Mouse (Mus musculus) hindbrain, embryonic 16.5 days (tissue): ENCODE measurements around the gene Msi2. TPM values are rescaled to one million over a fixed set of nuclear protein-coding genes. Genes with fewer than 3 reads are reported as not detected.
A peak's percentile ranks its signal among the peaks of the same experiment; 100 is the strongest.

ENCODE experiments used
- ATAC-seq: fragments of 200-750 bp; cut with Nextera tagmentation; 2 replicates; pipeline ENCODE4 v1.8.0; 2017; ENCODE audit warnings: moderate TSS enrichment, moderate library complexity
- H3K27ac ChIP-seq: fragments of 300-500 bp; sonication (generic); 2 replicates; pipeline ENCODE4 v1.5.1; 2014; ENCODE audit warnings: low read depth, mild to moderate bottlenecking, control low read depth, low read length, moderate library complexity
- H3K27me3 ChIP-seq: fragments of 300-500 bp; sonication (generic); replicated peaks from 2 replicates; pipeline ENCODE4 v1.6.1; 2014; ENCODE audit warnings: low read length; ENCODE audit not compliant: control insufficient read depth, insufficient read depth
- H3K36me3 ChIP-seq: fragments of 300-500 bp; sonication (generic); 2 replicates; pipeline ENCODE4 v1.6.1; 2014; ENCODE audit warnings: mild to moderate bottlenecking, low read length, moderate library complexity, mixed read lengths; ENCODE audit not compliant: control insufficient read depth, insufficient read depth
- H3K4me1 ChIP-seq: fragments of 300-500 bp; sonication (generic); 2 replicates; pipeline ENCODE4 v1.6.1; 2014; ENCODE audit warnings: low read depth, low read length; ENCODE audit not compliant: control insufficient read depth, insufficient read depth
- H3K4me2 ChIP-seq: fragments of 300-500 bp; sonication (generic); 2 replicates; pipeline ENCODE4 v1.6.1; 2014; ENCODE audit warnings: mild to moderate bottlenecking, low read length, control low read depth, moderate library complexity
- H3K4me3 ChIP-seq: fragments of 300-500 bp; sonication (generic); 2 replicates; pipeline ENCODE4 v1.5.1; 2014; ENCODE audit warnings: mild to moderate bottlenecking, low read length, control low read depth, moderate library complexity
- H3K9ac ChIP-seq: fragments of 300-500 bp; sonication (generic); 2 replicates; pipeline ENCODE4 v1.6.1; 2014; ENCODE audit warnings: low read depth, mild to moderate bottlenecking, control low read depth, low read length, moderate library complexity
- H3K9me3 ChIP-seq: fragments of 300-500 bp; sonication (generic); 2 replicates; pipeline ENCODE4 v1.6.1; 2014; ENCODE audit warnings: mild to moderate bottlenecking, low read length, moderate library complexity; ENCODE audit not compliant: control insufficient read depth
- WGBS: fragments of 180-500 bp; shearing (Covaris S2); extraction: QIAGEN DNeasy Blood & Tissue Kit; methylation state at CpG from one replicate; pipeline ENCODE4 v1.1.7; 2014; 5-methylcytosine and 5-hydroxymethylcytosine counted together
- polyA plus RNA-seq: library from polyadenylated mRNA; unstranded; fragments of >200 nt; fragmentation: Nextera tagmentation; extraction: Ambion mirVana; gene quantifications from 2 replicates; pipeline ENCODE4 v1.2.1, GENCODE M21; 2015

The Msi2 gene
- 28.8 and 31.0 TPM in 2 replicates for polyA plus RNA-seq

- no peaks in the 10 kb centered on the region for H3K27me3 ChIP-seq
- peak; percentile 87 for ATAC-seq
- peak within 1 kb of the TSS; percentile 95 for H3K9ac ChIP-seq
- H3K4me2 ChIP-seq, result peak within 1 kb of the TSS; percentile 88
- under 1% methylated on average over 35 of the region's 84 CpGs for WGBS
- peaks cover 23% of the 10 kb centered on the region for H3K4me1 ChIP-seq
- H3K27ac ChIP-seq, result peak within 1 kb of the TSS; percentile 96
- peak within 1 kb of the TSS; percentile 94 for H3K4me3 ChIP-seq
- no peaks in the 10 kb centered on the region for H3K9me3 ChIP-seq
- H3K36me3 ChIP-seq, result no peaks in the 10 kb centered on the region
Measured at GRCm38 (mm10) chr11:88718050-88718765, at the start of gene Msi2. Msi2 (minus strand) TSS chr11:88718513.

- WGBS, result 62% methylated on average over 7 of the region's 7 CpGs
Measured at GRCm38 (mm10) chr11:88765635-88766034, 47.3 kb upstream of the Msi2 start.

GRCm38 (mm10) chr11:88763371-88763770 lies 45.1 kb upstream of the Msi2 start:
- H3K4me1 ChIP-seq, result no peaks in the 10 kb centered on the region
- no peak overlapping the region for H3K27ac ChIP-seq
- no peak overlapping the region for H3K9ac ChIP-seq
- 85% methylated on average over 13 of the region's 13 CpGs for whole genome bisulfite sequencing
- no peaks in the 10 kb centered on the region for H3K27me3 ChIP-seq
- H3K4me3 ChIP-seq, result no peak overlapping the region
- ATAC-seq, result no peak
- no peaks in the 10 kb centered on the region for H3K9me3 ChIP-seq
- H3K36me3 ChIP-seq, result no peaks in the 10 kb centered on the region
- no peak overlapping the region for H3K4me2 ChIP-seq

More at GRCm38 (mm10) chr11:88765635-88766034, 47.3 kb upstream of the Msi2 start:
- no peaks in the 10 kb centered on the region for H3K27me3 ChIP-seq
- no peaks in the 10 kb centered on the region for H3K9me3 ChIP-seq
- H3K4me3 ChIP-seq, result no peak overlapping the region
- H3K36me3 ChIP-seq, result no peaks in the 10 kb centered on the region
- no peak for ATAC-seq
- H3K4me1 ChIP-seq, result no peaks in the 10 kb centered on the region
- H3K4me2 ChIP-seq, result no peak overlapping the region
- H3K27ac ChIP-seq, result no peak overlapping the region
- H3K9ac ChIP-seq, result no peak overlapping the region

- H3K4me2 ChIP-seq, result no peak overlapping the region
- H3K27me3 ChIP-seq, result no peaks in the 10 kb centered on the region
- WGBS, result 81% methylated on average over 8 of the region's 8 CpGs
- no peak overlapping the region for H3K4me3 ChIP-seq
- H3K4me1 ChIP-seq, result no peaks in the 10 kb centered on the region
- H3K9me3 ChIP-seq, result no peaks in the 10 kb centered on the region
- no peak for ATAC-seq
- no peak overlapping the region for H3K27ac ChIP-seq
- no peaks in the 10 kb centered on the region for H3K36me3 ChIP-seq
- no peak overlapping the region for H3K9ac ChIP-seq
Measured at GRCm38 (mm10) chr11:88759501-88759900, 41.2 kb upstream of the Msi2 start.

- Histone ChIP-seq H3K9me3 (no peaks in the 10 kb centered on the region), H3K36me3 (no peaks in the 10 kb centered on the region), H3K9ac (no peak overlapping the region), H3K4me1 (no peaks in the 10 kb centered on the region), H3K27me3 (no peaks in the 10 kb centered on the region), H3K4me2 (no peak overlapping the region), H3K4me3 (no peak overlapping the region), H3K27ac (no peak overlapping the region)
- 46% methylated on average over 6 of the region's 6 CpGs for WGBS
- ATAC-seq, result no peak
Measured at GRCm38 (mm10) chr11:88758402-88758801, 40.1 kb upstream of the Msi2 start.

GRCm38 (mm10) chr11:88745306-88745705 lies 27.0 kb upstream of the Msi2 start:
- Histone ChIP-seq H3K36me3 (no peaks in the 10 kb centered on the region), H3K27me3 (no peaks in the 10 kb centered on the region), H3K9ac (no peak overlapping the region), H3K4me1 (no peaks in the 10 kb centered on the region), H3K4me3 (no peak overlapping the region), H3K27ac (no peak overlapping the region), H3K9me3 (no peaks in the 10 kb centered on the region), H3K4me2 (no peak overlapping the region)
- WGBS, result 84% methylated on average over 12 of the region's 12 CpGs
- ATAC-seq, result no peak

- no peak overlapping the region for H3K4me3 ChIP-seq
- ATAC-seq, result no peak
- no peaks in the 10 kb centered on the region for H3K9me3 ChIP-seq
- no peaks in the 10 kb centered on the region for H3K27me3 ChIP-seq
- H3K9ac ChIP-seq, result no peak overlapping the region
- H3K27ac ChIP-seq, result no peak overlapping the region
- no peak overlapping the region for H3K4me2 ChIP-seq
- H3K36me3 ChIP-seq, result no peaks in the 10 kb centered on the region
- H3K4me1 ChIP-seq, result no peaks in the 10 kb centered on the region
- WGBS, result 90% methylated on average over 13 of the region's 13 CpGs
Measured at GRCm38 (mm10) chr11:88739574-88740295, 21.4 kb upstream of the Msi2 start.

GRCm38 (mm10) chr11:88729363-88729762 lies 11.1 kb upstream of the Msi2 start:
- Histone ChIP-seq H3K4me1 (peaks cover 10% of the 10 kb centered on the region), H3K4me2 (no peak overlapping the region), H3K9me3 (no peaks in the 10 kb centered on the region), H3K36me3 (no peaks in the 10 kb centered on the region), H3K4me3 (no peak overlapping the region), H3K9ac (no peak overlapping the region), H3K27me3 (no peaks in the 10 kb centered on the region), H3K27ac (no peak overlapping the region)
- WGBS, result 43% methylated on average over 5 of the region's 5 CpGs
- ATAC-seq, result no peak

- no peak for ATAC-seq
Measured at GRCm38 (mm10) chr11:88728508-88728890, 10.2 kb upstream of the Msi2 start.

More at GRCm38 (mm10) chr11:88728508-88728890, 10.2 kb upstream of the Msi2 start:
- Histone ChIP-seq H3K4me1 (peaks cover 10% of the 10 kb centered on the region), H3K4me2 (no peak overlapping the region), H3K9ac (no peak overlapping the region), H3K4me3 (no peak overlapping the region), H3K27ac (no peak overlapping the region), H3K9me3 (no peaks in the 10 kb centered on the region), H3K36me3 (no peaks in the 10 kb centered on the region), H3K27me3 (no peaks in the 10 kb centered on the region)
- 4% methylated on average over 6 of the region's 6 CpGs for WGBS
